Mouse (Mus musculus) megakaryocyte, adult 5-6 weeks (primary cell): Measurements from ENCODE around the gene Slc22a5. TPM values are rescaled to one million over a fixed set of nuclear protein-coding genes. Genes with fewer than 3 reads are reported as not detected.
"Not testable (repeated sequence)": the region's sequence is repeated elsewhere in the genome, so short reads cannot be mapped to it uniquely, and the experiment has no call there.

Source experiments
- ATAC-seq: 2 replicates; pipeline ENCODE4 v1.8.0; 2016; ENCODE audit warnings: mild to moderate bottlenecking, inconsistent platforms; ENCODE audit not compliant: poor library complexity, severe bottlenecking
- total RNA-seq, 2 experiments: library from RNA; stranded (forward) in 1 of 2; stranded (reverse) in 1 of 2; fragments of 153-499, 151-499 nt in 1 of 2; fragments of 221-1000, 200-1000 nt in 1 of 2; gene quantifications; 2 replicates each; pipeline versions ENCODE4 v1.2.3 to v1.2.4; 2015 to 2017

The Slc22a5 gene
- total RNA-seq, 2 experiments from 2014 or later = 5.5 to 6.6 TPM

DNA sequence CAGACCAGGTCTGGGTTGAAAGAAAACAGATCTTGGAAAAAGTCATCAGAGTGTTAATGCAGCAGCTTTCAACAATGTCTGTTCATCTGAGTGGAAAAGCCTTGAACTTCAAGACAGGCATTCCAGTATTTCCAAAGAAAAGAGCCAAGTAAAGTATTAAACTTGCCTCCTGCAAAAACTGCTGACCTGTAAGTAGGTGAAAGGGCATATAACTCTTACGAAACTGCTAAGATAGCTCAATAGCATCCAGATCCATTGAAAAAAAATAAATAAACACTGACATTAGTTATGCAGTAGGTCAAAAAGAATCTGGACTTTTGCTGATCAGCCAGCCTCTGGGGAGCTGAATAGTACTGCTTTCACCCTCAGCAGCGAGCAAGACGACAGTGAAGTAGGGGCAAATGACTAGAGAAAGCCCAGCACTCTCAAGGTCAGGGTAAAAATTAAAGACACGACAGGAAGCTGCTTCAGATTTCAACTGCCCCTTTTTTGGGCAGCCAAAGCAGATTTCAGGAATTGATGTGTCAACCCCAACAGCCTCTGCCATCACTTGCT is 2.3 kb downstream of the Slc22a5 start:
- no peak for ATAC-seq

DNA sequence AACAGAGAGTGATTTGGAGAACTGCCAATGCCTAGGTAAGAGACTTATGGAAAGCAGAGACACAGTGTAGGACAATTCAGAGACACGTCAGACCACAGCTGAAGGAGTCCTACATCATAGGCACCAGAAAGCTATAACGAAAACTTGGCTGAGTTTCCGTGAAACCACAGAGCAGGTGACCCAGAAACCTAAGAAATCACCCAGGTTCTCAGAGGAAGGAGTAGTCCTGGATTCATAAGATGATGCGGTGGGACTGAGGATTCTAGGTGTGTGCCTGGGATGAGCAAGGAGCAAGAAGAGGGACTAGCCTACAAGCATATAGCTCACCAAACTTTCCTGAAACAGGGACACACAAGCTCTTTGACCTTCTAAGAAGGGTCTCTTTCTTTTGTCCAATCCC is 3.2 kb downstream of the Slc22a5 start:
- ATAC-seq = no peak

DNA sequence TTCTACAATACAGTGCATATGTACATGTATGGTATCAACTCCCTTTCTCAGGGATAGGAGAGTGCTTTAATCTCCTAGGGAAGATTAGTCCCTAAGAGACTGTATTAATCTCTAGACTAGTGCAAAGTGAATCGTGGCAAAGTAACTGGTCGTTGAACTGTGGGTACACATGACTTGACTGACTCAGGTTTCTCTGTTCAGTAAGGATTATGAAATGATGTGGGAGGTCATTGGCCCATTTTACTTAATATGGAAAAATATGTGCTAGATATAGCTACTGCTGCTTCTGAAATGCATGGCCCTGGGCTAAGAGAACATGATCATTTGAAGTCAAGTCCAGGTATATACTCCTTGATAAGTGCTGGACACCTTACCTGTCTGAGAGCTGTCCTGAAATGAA is 8.2 kb downstream of the Slc22a5 start:
- ATAC-seq = no peak

DNA sequence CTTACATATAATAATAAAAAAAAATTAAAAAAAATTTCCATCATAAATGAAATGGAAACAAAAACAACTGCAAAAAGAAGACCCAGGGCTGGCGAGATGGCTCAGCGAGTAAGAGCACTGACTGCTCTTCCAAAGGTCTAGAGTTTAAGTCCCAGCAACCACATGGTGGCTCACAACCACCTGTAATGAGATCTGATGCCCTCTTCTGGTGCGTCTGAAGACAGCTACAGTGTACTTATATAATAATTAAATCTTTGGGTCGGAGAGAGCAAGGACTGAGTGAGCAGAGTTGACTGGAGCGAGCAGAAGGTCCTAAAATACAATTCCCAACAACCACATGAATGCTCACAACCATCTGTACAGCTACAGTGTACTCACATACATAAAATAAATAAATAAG is 13.4 kb downstream of the Slc22a5 start:
- not testable (repeated sequence) for ATAC-seq

DNA sequence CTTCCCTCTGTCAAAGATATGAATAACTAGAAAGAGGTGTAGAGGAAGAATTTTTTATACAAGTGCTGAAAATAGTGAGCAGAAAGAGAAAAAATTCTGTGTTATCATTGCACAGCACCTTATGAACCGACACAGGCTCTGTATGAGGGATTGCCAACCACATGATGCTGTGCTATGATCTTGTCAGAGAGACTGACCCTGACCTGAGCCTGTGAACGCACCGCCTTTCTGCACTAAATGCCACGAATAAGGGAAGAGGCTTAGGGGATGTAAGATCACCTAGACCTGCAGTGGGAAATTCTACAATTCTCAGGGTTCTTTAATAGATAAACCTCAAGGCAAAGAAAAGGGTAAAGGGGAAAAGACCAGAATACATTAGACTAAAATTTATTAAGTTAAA is 15.0 kb downstream of the Slc22a5 start:
- ATAC-seq = no peak

DNA sequence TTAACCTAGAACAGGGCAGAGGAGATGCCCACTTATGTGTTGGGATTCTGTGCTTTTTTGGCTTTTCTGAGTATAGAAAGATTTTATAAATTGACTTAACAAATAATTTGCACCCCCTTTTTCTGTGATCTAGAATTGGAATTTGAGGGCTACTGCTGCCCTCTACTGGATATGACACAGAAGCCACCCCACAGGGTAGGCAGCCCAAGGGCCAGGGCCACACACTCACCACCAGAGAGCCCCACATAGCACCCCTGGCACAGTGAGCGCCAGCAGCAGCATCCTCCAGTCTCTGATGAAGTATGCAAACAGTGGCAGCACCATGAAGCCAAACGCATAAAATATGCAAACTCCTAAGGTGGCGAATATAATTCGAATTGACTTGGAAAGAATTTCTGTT is 16.8 kb downstream of the Slc22a5 start:
- peak; percentile 52; the same call in 1 of the 2 replicates for ATAC-seq

DNA sequence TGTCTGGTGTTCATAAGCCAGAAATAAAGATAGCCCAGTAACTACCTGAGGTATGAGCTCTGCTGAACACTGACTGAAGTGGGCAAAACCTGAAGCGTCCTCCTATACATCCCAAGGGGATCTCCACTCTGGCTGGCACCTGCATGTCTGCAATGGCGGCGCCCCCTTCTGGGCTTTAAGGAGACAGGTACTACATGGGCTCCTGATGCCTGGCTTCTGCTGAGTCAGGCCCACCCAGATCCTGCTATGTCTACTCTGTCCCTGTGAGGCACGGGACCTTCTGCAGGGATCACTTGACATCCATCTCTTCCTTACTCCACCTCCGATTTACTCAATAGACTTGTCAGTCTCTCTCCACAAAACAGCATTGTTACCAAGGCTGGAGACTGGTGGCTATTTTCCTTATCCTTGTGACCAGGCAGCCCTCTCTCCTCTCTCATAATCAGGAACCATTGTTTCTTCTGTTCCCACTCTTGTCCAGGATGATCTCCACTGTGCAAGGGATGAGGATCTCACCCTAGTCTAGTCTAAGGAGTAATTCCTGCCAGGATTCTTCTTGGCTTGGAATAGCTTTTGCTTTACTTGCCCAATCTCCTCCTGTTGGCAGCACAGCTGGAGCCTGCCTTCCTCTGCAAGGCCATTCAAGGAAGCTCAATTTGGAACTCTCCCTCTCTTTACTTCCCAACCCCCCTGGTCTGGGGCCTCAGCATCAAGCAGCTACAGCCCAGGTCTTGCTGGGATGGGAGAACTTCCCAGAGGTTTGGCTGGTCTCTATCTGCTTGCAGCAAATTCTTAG is 17.4 kb downstream of the Slc22a5 start:
- ATAC-seq = not testable (repeated sequence)

DNA sequence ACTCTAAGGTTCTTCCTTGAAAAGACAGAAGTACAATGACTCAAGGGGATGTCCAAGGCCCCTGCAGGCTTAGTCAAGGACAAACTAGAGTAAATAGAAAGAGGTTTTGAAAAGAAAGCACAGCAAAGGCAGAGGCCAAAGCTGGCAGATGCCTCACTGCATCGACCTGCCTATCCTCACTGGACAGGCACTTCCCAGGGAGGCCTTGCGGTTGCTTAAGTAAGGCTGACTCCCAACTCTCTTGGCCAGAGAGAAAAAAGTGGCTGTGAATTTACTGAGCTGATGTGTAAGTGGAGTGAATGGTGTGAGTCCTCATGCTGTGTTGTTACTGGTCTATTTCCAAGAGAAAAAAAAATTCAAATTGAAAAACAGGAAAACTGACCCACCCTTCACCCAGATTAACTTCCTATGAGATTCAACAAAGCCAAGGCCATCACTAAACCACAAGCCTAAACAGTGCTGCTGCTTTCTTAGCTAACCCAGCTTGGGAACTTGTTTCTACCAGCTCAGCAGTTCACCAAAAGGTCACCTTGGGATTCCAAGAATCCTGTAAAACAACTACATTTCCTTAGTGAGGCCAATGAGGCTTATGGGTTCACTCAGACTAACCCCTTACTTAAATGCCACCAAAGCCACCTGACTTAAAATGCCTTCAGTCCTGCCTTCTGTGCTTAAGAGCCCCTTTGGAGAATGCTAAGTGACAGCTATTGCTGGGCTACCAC is 19.5 kb downstream of the Slc22a5 start:
- no peak for ATAC-seq

DNA sequence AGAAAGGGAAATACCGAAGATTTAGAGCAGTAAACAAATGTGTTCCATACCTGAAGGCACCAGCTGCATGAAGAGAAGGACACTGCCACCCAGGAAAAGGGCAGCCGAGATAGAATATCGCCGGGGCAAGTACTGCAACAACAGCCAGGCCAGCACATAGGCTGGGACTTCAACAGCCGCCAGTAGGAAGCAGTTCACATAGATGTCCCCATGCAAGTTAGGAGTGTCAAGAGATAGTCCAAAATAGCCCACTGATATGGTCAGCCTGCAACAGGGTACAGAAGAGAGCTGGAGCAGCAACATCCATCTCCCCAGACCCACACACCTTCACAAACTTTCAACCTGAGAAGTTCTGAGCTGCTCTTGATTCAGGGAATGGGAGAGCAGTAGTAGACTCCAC is 22.3 kb downstream of the Slc22a5 start:
- no peak for ATAC-seq

DNA sequence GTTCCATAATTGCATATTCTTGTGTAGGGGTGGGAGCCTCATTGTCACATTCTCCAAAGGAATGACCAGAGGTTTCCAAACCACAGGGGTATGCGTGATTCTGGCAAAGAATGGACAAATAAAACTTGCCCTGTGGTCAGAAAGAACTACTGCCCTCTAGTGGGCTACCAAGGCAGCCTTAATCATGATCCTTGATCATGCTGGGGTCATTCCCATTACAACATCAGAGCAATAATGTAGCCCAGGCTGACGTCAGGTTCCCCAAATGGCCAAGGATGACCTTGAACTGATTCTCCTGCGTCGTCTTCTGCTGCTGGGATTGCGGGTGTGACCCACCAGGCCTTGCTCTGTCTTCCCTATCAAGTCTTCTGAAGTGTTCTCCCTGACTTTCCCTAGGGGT is 23.1 kb downstream of the Slc22a5 start:
- ATAC-seq = peak; percentile 63

DNA sequence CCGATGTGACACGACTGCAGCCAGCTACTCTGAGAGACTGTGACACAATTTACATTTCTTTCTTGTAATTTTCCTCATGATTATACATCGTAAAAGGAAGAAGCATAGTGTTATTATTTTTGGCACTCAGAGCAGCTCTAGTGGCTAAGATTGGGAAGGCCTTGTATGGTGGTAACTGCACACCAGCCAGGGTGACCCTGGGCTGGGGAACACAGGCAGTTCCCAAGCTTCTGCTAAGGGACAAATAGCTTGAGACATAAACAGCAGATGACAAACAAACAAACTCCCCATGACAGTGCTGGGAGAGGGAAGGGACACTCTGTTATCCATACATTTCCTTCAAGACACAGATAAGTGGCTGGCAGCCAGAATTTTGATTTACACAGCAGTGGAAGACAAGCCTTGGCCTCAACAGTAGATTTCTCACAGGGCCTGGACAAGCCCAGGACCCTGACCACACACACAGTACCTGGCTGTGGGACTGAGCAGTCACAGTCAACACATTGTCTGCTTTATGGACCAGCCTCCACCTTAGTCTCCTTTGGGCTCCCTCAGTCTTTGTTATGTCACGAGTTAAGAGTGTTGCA is 26.6 kb downstream of the Slc22a5 start:
- ATAC-seq = not testable (repeated sequence)

DNA sequence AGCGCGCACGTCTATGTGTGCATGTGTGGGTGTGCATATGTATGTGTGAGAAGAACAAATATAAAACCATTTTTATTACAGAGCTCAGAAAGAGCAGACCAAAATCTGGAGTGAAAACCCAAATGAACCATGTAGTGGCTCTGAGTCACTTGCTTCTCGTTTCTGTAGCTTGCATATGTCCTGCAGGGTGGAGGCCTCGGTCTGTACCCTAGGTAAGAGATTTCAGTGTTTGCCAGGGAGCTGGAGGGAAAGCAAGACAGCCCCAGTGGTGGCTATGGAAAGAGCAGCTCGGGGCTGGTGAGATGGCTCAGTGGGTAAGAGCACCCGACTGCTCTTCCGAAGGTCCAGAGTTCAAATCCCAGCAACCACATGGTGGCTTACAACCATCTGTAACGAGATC is 30.5 kb downstream of the Slc22a5 start:
- not testable (repeated sequence) for ATAC-seq

DNA sequence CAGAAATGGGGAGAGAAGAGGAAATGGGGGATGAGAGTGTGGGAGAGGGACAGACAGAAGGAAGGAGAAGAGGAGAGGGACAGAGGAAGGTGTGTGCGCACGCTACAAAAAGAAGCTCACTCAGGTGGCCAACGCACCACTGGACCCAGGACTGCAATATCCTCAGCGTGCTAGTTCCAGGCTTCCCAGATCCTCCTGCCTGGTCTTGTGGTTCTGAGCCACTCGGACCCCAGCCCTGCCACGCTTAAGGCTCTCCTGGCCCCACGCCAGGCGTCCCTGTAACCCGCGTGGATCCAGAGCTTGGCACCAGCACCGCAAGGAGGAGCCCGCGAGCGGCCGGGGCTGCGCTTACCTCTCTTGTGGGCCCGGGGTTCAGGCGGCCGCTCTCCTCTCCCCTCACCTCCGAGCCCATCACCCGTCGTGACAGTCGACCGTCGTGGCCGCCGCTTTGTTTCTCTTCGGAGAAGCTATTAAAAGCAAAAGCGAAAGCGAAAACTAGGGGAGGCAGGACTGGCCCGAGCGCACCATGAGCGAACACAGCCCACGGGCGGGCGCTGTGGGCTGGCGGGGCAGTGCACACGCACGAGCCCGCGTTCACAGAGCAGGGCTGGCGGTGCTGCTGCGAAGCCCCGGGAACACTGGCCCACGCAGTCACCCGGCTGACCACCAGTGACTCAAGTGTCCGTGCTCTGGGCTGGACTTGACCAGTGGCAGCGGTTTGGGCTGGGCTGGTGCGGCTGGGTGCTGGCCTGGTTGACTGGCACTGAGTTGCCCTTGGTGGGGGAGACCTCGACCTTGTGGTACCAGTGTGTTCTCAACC is 32.5 kb downstream of the Slc22a5 start, which contains the start of gene Gm12216:
TSS of gene Gm12216 (minus strand) at position 496 of the 820 bp plus-strand sequence.
- peak; percentile 96 for ATAC-seq

DNA sequence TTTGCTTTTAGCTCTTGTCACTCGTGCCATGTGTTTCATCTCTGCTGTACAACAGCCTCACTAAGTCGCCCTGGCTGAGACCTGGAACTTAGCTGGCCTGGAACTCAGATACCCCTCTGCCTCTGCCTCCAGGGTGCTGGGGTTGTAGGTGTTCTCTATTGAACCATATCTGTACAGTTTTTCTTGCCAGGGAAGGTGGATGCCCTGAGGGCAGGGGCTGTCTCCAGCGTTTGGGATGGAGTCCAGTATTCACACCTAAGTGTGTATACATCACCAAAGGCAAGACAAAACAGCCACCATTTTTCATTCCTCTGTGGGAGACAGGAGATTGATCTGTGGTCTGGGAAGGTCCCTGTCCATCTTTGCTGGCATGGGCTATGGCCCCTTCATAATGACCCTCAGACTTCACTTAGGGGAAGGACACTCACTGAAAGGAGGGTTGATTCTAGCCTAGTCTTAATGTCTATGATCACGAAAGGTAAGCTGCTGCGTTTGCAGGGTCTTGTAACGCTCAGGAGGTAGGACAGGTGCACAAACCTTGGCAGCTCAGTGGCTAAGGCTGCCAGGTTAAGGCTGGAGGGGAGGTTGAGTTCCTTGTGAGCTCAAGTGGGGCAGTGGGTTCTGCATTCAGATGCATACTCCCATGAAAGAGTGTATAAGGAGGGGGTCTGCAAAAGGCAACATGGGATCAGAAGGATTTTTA is 33.3 kb downstream of the Slc22a5 start:
- no peak for ATAC-seq

DNA sequence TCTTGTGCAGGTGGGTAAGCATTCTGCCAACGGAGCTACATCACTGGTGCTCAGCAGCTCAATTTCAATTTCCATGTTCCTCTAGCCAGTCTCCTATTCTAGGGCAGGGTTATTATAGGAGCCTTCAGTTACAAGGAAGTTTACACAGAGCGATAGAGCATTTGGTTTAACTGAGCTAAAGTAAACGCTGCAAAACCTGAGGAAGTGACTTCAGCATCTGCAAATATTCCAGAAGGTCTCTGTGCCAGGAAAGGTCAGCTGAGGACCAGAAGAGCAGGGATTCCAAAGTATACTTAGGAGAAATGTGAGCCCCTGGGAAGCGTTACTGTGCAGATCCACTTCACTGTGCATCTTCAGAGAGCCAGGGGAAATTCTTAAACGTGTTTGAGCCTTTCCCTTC is 37.8 kb downstream of the Slc22a5 start:
- no peak for ATAC-seq

DNA sequence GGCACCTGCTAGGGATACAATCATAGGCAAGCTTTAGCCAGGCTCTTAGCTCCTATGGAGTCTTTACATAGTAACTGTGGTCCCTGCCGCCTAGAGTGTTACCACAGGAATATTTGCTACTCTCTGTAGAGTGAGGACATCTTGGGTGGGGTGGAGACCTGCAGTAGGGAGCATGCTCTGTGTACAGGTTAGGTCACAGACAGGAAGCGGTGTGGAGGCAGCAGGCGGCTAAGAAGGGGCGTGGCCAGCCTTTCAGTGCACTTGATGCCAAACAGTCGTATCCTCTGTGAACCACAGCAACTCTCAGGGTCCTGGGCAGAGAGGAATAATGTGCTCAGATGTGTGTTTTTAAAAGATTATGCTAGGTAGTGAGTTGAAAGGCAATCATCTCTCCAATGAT is 39.7 kb downstream of the Slc22a5 start:
- peak; percentile 86 for ATAC-seq

DNA sequence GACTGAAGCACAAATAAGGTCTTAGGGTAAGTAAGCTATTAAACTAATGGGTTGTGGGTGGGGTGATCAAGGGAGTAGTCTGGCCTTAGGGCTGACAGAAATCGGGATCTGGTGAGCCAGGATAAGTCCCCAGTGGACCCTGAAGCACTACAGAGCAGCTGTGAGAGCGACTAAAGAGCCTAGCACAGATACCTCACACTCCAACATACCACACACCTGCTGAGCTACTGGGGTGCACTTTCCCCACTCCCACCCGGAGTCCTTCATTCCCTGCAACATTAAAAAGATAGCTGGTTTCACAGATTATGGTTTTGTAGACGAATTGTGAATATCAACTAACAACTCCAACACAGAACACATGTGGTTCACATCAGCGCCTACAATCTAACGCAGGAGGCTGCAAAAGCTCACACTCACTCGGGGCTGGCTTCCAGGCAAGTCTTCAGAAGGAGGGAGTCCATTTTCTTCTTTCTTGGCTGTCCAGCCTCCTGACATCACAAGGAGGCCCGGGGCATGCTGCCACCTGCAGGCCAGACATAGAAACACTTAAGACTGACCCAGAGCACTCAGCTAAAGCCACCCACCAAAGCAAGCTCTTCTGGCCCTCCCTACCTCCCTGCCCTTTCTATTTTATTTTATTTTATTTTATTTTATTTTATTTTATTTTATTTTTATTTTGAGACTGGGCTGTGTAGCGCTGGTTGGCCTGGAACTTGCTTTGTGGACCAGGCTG is 41.7 kb downstream of the Slc22a5 start:
- peak; percentile 94 for ATAC-seq

DNA sequence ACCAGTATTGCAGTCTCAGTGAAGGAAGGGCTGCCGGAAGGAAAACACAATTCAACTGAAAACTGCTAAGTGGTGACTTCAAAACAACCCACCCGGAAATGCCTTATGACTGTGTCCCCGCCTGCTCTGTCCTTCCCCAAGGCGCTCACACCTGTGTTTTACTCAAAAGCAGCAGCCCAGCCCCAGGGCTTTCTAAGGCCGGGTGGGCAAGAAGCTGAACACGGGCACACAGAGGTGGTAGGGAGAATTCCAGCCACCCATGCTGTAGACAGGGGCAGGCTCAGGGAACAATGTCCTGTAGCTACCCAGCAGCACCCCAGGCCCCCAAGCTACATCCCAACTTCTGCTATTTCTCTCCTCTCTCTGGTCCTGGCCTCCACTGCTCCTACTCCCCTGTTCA is 45.8 kb downstream of the Slc22a5 start:
- peak; percentile 39; the same call in 1 of the 2 replicates for ATAC-seq

DNA sequence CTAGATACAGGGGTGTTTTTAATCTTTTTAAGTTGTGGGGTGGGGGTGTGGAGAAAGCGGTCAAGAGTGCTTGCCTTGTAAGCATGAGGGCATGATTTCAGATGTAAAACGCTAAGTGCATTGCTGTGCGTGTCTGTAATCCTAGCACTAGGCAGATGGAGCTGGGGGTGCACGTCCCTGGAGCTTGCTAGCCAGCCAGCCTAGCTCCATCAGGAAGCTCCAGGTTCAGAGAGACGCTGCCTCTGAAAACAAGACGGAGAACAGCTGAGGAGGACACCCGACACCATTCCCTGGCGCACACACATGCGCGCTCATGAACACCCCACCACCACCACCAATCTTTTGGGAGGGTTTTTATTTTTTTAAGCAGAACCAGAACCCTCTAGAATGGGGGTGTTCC is 48.4 kb downstream of the Slc22a5 start:
- no peak for ATAC-seq
